Mouse (Mus musculus) brain, adult 2 months (tissue): ENCODE results near the gene Zzz3.
"Not testable (repeated sequence)": the region's sequence is repeated elsewhere in the genome, so short reads cannot be mapped to it uniquely, and the experiment has no call there.

ENCODE experiments used
- DNase-seq: peaks from one replicate; pipeline ENCODE4 v3.0.0; 2011; ENCODE audit warnings: low read depth, low spot score

Zzz3 gene

DNA sequence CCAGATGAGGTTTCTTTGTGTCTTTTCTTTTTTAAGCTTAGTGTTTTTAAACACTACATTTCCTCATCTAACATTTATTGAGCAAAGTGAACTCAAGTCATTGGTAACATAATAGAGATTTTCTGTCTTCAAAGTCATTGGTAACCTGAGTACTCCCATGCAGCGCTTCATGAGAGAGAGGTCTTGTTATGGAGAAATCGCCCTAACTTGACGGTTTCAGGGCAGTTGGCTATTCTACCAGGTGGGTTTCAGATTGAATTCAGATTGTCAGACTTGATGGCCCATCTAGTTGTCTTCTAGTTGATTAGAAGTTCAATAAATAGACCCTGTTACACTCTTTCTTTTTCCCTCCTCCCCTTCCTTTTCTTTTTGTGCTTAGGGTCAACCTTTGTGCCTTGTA lies 5.6 kb downstream of the Zzz3 start:
- DNase-seq, result no peak

DNA sequence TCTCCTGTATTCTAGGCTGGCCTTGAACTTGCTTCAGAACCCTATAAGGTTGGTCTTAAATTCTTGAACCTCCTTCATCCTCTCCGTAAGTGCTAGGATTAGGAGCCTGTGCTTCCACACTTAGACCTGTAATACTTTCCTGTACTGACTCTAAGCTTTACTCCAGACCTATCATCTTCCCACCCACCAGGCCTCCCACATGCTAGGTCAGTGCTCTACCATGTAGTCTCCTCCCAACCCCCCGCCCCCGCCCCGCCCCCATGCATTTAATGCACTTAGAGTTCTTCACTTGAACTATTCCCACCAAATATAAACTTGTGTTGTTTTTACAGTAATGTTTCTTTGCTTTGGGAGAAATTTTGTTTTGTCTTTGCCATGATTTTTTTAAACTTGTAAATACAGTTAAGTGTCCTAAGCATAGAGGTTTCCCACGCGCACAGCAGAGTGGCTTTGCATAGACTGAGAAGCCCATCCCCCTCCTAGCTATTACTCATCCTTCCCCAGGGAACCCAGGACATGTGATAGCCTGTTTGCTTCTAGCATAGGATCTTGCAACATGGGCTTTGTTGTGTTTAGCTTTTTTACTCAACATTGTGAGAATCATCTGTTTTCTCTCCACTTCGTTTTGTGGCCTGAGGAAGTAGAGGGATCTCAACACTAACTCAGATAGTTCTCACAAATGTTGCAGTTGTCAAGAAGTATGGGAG lies 6.8 kb downstream of the Zzz3 start:
- DNase-seq, result peak; percentile 86

DNA sequence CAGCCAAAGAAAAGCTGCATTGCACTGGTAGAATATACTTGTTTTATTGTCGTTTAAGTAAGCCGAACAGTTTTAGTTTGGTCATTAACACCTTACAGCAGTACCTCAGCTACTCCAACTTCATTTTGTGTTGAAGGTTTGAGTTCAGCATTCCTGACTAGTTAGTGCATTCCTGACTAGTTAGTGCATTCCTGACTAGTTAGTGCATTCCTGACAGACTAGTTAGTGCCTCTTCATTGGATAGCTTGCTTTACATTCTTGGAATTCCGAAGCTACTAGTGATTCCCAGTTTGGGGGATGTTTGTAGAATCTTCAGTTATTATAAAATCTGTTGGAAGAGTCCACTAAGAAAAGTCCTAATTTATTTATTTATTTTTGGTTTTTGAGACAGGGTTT lies 7.4 kb downstream of the Zzz3 start:
- DNase-seq, result no peak

DNA sequence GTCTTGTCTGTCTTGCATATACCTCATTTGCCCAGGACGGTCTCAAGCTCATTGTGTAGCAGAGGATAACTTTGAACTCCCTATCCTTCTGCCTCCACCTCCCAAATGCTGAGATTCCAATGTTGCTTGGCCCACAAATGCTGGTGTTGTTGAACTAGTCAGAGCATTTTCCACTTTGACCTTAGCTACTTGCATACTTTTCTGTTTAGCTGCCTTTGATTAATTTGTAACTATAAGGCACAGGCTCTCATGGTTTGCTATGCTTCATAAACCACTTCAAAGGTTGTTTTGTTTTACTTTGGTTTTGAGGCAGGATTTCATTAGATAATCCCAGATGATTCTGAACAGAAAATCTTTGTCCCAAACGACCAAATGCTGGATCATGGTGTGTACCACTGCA lies 8.6 kb downstream of the Zzz3 start:
- no peak for DNase-seq

DNA sequence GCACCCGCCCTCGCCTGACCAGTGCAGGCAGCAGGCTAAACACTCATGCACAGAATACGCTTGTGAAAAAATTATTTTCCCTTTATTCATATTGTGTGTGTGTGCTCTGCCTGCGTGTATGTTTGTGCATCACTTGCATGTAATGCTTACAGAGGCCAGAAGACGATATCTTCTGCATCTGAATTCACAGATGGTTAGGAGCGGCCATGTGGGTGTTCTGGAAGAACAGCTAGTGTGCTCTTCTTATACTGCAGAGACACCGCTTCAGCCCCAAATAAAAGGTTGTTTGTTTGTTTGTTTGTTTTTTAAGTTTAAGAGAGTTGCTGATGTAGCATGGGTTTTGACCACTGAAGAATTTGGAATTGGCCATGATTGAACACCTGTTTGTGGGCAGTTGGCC lies 10.1 kb downstream of the Zzz3 start:
- peak; percentile 69 for DNase-seq

DNA sequence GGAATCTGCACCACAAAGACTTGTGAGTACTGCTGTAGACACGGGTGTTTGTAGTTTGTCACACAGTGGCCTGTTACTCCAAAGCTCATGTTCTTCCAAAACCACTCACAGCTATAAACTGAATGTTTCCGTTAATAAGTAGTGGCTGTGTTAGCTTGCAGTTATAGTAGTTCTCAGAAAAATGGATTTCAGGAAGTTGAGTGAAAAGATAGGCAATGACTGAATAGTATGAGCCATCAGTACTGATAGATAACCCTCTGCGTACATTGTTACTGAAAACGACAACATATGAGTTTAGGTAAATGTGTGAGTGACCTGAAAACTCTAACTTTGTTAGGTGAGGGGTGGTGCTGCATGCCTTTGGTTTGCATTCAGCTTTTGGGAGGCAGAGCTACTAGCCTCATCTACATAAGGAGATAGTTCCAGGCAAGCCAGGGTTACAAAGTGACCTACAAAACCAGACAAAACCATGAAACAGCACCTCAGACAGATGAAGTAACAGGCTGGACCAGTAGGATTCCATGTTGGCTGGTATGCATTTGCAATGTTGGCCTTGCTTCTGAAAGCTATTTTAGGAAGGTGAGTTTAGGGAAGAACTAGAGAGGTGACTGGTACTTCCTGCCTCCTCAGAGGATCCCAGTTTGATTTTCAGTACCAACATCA lies 10.8 kb downstream of the Zzz3 start:
- no peak for DNase-seq

DNA sequence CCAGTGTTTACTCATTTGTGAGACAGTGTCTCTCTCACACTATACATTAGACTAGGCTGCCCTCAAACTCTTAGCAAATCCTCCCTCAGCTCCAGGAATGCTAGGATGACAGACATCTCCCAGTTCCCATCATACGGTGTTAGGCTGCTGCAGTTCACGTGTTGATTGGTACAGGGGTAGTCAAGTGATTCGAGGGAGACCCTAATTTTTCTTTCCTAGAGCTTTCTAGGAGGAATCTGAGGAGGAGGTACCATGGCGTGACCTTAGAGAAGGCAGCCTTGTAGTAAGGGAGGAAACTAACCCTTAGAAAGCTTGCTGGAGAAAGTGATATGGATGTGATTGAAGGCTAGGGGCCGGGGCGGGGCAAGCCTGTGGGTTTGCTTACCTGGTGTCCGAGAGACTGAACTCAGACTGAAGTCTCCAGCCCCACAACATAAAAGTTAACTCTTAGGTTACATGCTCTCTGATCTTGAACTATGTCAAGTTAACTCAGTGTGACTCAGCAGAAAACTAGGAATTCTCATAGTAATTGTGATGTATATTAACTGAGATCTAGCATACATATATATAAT lies 15.8 kb downstream of the Zzz3 start:
- no peak for DNase-seq

DNA sequence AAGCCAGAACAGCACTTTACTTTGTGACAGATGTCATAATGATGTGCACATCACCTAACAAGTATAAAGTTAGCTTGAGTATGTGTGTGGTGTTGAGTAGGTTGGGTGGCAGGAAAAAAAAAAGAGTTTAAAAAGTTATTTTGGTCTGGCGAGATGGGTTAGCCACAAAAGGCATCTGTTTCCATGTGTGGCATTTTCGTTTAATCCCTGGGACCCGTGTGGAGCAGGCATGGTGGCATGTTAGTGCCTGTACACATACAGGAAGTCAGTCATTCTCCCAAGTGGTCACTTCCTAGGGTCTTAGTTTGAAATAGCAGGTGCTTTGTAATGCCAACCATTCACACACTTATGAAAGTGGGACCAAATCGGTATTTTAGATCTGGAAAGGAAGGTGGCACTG lies 17.1 kb downstream of the Zzz3 start:
- DNase-seq, result no peak

DNA sequence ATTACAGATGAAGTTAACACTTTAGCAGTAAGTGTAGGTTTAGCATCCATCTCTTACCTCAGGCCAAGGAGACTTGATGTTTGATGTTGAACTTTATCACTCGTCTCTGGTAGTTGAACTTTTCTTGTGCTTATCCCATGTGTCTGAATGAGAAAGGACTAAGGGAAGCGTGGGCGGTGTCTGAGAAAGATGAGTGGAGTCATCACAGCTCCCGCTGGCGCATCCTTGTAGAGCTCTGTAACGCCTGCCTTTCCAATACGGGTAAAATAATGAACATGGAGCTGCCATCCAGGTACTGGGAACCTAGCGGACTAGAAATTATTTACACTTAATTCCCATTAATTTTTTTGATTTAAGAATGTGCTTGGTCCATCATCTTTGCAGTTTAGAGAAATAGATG lies 33.7 kb downstream of the Zzz3 start:
- peak; percentile 33 for DNase-seq

DNA sequence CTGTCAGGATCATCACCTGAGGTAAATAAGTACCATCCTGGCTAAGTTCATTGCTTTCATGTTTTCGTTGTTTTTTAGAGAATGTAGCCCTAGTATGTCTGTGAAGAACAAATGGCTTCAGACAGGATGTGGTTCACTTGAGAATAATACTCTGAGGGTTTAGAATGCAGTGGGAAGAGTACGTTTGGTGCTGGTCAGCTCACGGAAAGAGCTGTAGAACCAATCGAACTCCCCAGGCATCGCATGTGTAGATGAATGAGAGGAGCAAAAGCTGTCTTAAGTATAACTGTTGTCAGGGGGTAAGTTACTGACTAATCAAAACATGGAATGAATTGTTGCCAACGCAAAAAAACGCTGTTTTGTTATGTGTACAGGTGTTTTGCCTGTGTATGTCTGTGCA lies 37.4 kb downstream of the Zzz3 start:
- DNase-seq, result no peak

DNA sequence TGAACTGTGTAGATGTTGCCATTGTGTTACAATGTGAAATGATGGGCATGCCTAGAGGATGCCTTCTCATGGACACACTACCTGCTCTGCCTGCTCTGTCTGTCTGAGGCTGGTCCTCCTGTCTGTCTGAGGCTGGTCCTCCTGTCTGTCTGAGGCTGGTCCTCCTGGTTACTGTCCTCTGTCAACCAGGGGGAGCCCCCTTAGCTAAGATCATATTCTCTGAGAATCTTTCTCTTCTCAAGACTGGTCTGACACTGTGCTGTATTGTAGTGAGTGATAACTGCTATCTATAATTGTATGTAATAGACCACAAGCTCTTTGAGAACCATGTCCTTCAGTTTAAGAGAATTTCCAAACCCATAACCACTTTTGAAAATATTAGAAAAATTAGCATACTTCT lies 40.3 kb downstream of the Zzz3 start:
- DNase-seq, result no peak

DNA sequence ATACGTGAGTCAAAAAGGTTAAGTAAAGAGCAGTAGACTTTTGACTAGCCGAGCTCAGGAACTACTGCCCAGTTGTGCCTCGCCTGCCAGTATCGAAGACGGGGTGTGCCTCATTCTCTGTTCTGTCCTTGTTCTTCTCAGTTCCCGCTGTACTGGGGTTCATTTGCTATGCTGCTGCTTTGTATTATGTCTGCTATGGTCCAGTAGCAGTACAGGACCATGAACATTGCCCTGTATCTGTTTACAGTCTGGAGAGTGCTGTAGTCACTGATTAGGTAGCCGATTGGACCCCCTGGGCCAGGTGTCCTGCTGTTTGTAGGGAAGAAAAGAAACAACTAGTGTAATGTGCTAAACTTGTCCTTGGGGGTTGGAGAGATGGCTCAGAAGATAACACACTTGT lies 42.8 kb downstream of the Zzz3 start:
- no peak for DNase-seq

DNA sequence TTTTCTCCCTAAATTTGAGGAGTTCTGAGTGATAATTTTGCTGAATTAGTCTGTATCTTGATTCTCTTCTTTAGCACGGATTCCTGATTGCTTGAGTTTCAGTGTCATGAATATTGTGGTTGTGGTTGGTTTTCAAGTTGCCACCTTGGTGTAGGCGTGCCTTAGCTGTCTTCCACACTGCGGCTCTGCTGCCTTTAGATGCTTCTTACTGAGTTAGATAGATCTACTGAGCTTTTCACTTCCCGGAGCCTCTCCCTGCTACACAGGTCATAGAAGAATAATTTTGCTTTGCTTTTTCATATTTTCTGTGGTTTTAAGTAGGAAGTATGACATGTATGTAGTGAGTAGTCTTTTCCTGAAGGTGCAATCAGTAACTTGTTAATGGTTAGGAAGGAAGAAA lies 47.5 kb downstream of the Zzz3 start:
- DNase-seq, result no peak

DNA sequence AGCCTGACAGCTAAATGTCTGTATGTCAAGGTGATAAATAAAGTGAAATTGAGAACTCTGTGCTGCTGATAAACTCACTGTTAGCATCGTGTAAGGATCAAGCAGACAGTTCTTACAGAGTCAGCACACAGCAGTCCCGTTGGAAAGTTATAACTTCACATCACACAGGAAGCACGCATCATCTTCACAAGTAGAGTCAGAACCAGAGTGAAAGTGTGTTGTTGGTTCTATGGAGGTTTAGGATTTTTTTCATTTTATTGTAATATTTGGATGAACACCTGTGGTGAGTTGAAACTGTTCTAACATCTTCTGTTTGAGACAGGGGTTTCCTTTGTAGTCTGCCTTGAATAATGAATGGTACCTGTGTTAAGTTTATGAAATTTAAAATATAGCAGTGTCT lies 48.8 kb downstream of the Zzz3 start:
- no peak for DNase-seq

DNA sequence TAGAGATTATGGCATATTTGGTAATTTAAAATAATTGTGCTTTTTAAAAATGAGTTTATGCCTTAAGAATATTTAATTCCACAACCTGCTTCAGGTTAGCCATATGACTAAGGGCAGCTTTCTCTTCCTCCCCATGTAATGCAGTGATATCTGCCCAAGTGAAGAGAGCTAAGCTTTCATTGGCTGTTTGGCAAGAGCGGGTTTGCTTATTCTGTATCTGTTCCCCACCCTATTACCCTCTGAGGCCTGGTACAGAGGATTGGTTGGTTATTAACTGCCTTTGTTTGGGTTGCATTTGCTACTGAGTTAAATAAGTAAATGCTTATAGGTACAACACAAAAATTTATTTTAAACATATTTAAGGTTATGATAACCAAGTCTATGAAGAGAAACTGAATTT lies 51.7 kb downstream of the Zzz3 start:
- DNase-seq, result no peak

DNA sequence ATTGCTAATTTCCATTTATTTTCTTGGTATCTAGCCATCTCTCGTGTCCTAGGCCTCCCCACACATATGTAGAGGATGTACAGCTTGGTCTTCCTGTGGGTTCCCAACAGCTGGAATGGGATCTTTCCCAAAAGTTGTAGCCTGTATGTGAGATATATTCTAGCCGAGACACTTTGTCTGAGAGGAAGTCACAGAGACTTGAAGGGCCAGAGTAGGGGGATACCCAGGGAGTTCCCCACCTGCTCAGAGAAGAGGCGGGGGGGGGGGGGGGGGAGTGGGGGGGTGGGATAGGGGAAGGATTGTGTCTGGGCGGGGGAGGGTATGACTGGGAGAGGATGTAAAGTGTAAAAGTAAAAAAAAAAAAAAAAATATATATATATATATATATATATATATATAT lies 57.9 kb downstream of the Zzz3 start:
- no peak for DNase-seq

DNA sequence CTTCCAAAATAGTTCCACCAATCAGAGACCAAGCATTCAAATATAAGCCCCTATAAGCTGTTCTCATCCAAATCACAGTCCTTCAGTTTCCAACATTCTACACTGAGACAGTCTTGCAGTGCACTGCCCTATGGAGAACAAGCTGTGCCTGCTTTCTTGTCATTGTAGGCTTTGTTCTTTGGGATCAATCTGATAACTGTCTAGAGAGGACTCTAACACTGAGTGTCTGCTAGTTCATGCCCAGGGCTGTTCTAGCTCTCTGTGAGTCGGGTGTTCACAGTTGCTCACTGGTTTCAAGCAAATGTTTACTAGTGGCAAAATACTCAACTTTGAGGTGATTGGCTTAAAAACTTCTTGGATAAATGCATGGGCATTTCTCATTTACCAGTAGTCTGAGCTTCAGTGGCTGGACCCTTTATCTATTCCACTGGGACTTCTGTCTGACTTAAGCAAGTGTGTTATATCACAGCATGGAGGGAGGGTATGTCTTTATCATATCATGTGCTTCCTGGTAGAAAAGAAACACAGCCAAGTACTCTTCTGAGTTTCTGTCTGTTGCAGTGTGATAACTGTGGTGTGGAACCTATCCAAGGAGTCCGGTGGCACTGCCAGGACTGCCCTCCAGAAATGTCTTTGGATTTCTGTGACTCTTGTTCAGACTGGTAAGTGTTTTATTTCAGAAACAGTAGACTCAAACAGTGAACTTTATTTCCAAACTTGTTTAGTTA lies 62.2 kb downstream of the Zzz3 start:
- DNase-seq, result no peak

DNA sequence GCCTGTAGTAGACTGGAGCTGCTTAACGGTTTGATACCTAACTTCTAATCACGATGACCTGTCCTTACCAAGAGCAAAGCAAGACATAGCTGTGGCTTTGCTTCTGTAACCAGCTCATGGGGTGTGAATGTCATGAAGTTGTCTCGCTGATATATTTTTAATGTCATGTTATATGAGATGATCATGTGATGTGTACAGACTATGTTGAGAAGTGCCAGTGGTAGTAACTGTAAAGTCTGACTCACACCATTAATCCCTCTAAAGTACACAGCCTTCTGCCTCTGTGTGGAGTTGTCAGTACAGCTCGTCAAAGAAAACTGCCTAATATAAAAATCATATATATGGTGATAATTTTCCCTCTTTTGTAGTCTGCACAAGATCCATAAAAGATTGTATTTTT lies 63.6 kb downstream of the Zzz3 start:
- DNase-seq, result not testable (repeated sequence)

DNA sequence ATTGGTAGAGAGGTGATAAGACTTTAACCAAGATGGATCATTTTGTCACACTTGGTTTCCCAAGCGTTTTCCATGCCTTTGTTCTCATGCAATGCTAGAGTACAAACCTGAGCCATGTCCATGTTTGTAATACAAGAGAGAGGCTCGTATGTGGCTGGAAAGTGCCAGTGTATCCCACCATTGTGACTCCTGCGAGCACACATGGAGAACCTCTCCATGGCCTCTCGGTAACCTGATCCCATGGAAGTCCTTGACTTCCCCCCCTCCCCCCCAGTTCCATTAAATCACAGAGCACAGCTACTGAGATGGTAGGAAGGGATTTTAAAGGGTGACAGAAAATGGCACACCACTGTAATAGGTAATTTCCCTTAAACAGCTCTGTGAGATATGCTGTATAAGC lies 65.5 kb downstream of the Zzz3 start:
- no peak for DNase-seq

DNA sequence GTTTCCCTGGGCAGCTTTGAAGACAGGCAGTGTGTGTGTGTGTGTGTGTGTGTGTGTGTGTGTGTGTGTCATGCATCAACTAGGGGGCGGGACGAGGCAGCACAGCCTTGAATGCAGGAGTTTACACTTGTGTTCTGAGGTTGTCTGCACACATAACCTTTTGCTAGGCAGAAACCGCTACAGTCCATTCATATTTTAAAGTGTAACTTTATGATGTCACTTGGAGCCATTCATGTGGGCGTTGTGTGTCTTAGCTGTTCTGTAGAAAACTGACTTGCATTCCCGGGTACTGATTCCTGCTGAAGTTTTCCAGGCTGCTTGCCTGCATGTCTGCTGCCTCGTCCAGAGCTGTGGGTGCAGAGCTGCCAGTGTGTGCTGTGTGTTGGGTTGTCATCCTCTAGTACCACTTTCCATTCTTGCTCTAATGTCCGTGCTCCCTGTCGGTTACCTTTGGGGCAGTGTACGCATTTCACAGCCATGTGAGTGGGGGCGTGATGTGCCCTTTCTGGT lies 66.8 kb downstream of the Zzz3 start:
- peak; percentile 49 for DNase-seq

DNA sequence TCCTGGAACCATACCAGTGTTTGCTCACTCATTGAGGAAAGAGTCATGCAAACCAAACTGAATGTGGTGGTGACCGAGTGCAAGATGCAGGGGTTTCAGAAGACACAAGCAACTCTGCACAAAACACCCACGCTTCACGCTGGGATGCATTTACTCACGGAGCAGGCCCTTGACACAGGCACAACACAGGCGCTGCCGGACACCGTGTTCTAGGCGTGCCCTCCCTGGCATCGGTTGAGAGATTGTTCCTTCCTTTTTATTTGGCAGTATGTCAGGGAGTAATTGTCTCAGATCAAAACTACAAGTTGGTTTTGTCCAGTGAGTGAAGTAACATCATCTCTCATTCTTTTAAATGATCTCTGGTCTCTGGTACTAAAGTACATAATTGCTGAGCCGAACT lies 67.6 kb downstream of the Zzz3 start:
- no peak for DNase-seq

DNA sequence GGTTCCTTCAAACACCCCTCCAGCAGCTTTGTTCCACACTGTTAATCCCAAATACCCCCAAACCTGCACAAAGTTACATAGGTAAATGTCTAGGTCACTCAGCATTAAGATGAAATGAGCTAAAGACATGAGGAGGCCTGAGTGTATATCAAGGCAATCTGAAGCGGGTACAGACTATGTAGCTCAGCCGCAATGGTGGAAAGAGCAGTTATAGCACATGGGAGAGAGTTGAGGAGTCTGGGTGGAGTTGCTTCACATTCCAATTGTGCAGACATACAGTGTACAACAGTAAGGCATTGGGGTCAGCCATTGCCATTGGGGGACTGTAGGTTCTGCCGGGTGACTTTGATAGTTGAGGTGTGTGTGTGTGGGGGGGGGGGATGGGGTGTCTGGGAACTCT lies 69.2 kb downstream of the Zzz3 start:
- DNase-seq, result no peak

DNA sequence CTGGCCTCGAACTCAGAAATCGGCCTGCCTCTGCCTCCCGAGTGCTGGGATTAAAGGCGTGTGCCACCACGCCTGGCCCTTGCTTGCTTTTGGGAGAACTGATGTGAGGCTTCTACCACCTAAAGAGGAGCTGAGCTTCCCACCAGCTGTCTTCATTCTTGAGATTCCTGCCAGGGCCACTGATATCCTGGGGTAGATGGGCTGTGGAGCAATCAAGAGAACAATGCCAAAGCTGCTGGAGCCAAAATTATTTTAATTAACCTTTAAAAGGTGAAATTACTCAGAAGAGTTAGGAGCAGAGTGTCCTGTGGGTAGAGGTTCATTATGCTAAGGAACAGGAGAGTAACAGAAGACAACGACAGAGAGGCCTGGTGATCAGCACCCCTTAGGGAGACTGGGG lies 70.1 kb downstream of the Zzz3 start:
- no peak for DNase-seq
